ENCODE assay signal across 8 mouse cellular contexts in genomic region chr11:4975623-4976022, GRCm38 (mm10). TPM values are rescaled to one million over a fixed set of nuclear protein-coding genes. Genes with fewer than 3 reads are reported as not detected.
A peak's percentile ranks its signal among the peaks of the same experiment; 100 is the strongest.
DNase-seq lines count a peak whose midpoint lies in the region; ATAC-seq lines count a peak whose summit lies in the region.

No protein-coding gene starts in this region.

- H3K9ac ChIP-seq in liver, embryonic 15.5 days, result no peak overlapping the region
- H3K9ac ChIP-seq in neural tube, embryonic 11.5 days (ENCODE audit: low read length), result no peak overlapping the region

- DNase-seq in 3T3-L1 (ENCODE audit: low read depth, low spot score) (peak; percentile 87), NIH3T3 (ENCODE audit: low read depth) (peak; percentile 88)
- DNase-seq in cerebellum, adult 9-10 months, result peak; percentile 60
- DNase-seq in gastrocnemius, adult 8-10 months (ENCODE audit: low spot score in 2 of 2), result peak; percentile 13 to 21
- DNase-seq in kidney, adult 18-20 months, result peak; percentile 79
- peak; percentile 73 for DNase-seq in neural tube, embryonic 11.5 days (ENCODE audit: low spot score)
- DNase-seq in telencephalon, adult 2 months (ENCODE audit: low read depth, low spot score), result peak; percentile 41

- H3K9me3 ChIP-seq in liver, embryonic 15.5 days (replicated peaks), result no peaks in the 10 kb centered on the region
- H3K9me3 ChIP-seq in neural tube, embryonic 11.5 days (ENCODE audit: control insufficient read depth, low read length), result no peaks in the 10 kb centered on the region

- WGBS in liver, embryonic 15.5 days (ENCODE audit: insufficient replicate concordance), result 7% methylated on average over 14 of the region's 14 CpGs
- 6% methylated on average over 14 of the region's 14 CpGs for WGBS in neural tube, embryonic 11.5 days

- ATAC-seq in liver, embryonic 15.5 days (ENCODE audit: insufficient read depth), result no peak
- ATAC-seq in neural tube, embryonic 11.5 days (ENCODE audit: insufficient read depth, low FRiP score, low TSS enrichment), result no peak

- no peak overlapping the region for H3K4me3 ChIP-seq in liver, embryonic 15.5 days (replicated peaks)
- H3K4me3 ChIP-seq in neural tube, embryonic 11.5 days (ENCODE audit: low read depth, low read length), result no peak overlapping the region

- H3K4me2 ChIP-seq in liver, embryonic 15.5 days, result peak overlapping the region; percentile 41
- H3K4me2 ChIP-seq in neural tube, embryonic 11.5 days (ENCODE audit: low read depth), result no peak overlapping the region

- H3K27ac ChIP-seq in liver, embryonic 15.5 days (replicated peaks), result no peak overlapping the region
- no peak overlapping the region for H3K27ac ChIP-seq in neural tube, embryonic 11.5 days (ENCODE audit: low read depth, low read length)

- peaks cover 22% of the 10 kb centered on the region for H3K4me1 ChIP-seq in liver, embryonic 15.5 days (replicated peaks)
- H3K4me1 ChIP-seq in neural tube, embryonic 11.5 days (ENCODE audit: control insufficient read depth, insufficient read depth, low read length), result no peaks in the 10 kb centered on the region

- H3K36me3 ChIP-seq in liver, embryonic 15.5 days (replicated peaks), result no peaks in the 10 kb centered on the region
- H3K36me3 ChIP-seq in neural tube, embryonic 11.5 days (ENCODE audit: control insufficient read depth, insufficient read depth, low read length), result no peaks in the 10 kb centered on the region

- H3K27me3 ChIP-seq in liver, embryonic 15.5 days, result peaks cover 10% of the 10 kb centered on the region; the same call in 1 of the 2 replicates
- H3K27me3 ChIP-seq in neural tube, embryonic 11.5 days (ENCODE audit: control insufficient read depth, insufficient read depth, low read length), result no peaks in the 10 kb centered on the region

RNA-seq across cellular contexts. Expression of gene Ap1b1, which starts 11.0 kb away (rescaled TPM):
- total RNA-seq in gastrocnemius, adult 8-10 months (2022), result 10 to 100 TPM; 33.1 to 38.3 (median 37.8) TPM
- polyA plus RNA-seq in liver, embryonic 15.5 days (2015; fragmentation: Nextera tagmentation; extraction: Ambion mirVana), result 76.7 and 81.9 TPM in 2 replicates
- 65.1 and 73.6 TPM in 2 replicates for polyA plus RNA-seq in neural tube, embryonic 11.5 days (2014; fragmentation: Nextera tagmentation; extraction: Ambion mirVana)

RNA-seq across cellular contexts. Expression of gene Nefh, which starts 27.8 kb away (rescaled TPM):
- not detected for total RNA-seq in gastrocnemius, adult 8-10 months (2022)
- polyA plus RNA-seq in liver, embryonic 15.5 days (2015; fragmentation: Nextera tagmentation; extraction: Ambion mirVana), result 0.07 and 0.10 TPM in 2 replicates
- polyA plus RNA-seq in neural tube, embryonic 11.5 days (2014; fragmentation: Nextera tagmentation; extraction: Ambion mirVana), result 1.4 and 1.9 TPM in 2 replicates

Comparison
In these comparisons a context has a peak if more than half of its experiments do, and no peak if none do; other contexts are left out.
1. DNase-seq: peak in every context shown above with its lines; median percentile 88 in NIH3T3; 87 in 3T3-L1; 79 in kidney, adult 18-20 months; 73 in neural tube, embryonic 11.5 days; 60 in cerebellum, adult 9-10 months; 41 in telencephalon, adult 2 months; 17 in gastrocnemius, adult 8-10 months.